ENCODE assay signal across 10 mouse cellular contexts in genomic region chr1:169099221-169099620, GRCm38 (mm10).
A peak's percentile ranks its signal among the peaks of the same experiment; 100 is the strongest.
DNase-seq lines count a peak whose midpoint lies in the region; ATAC-seq lines count a peak whose summit lies in the region.
"Had no signal": no experiment of that assay in that cellular context is flagged by ENCODE, and none has a peak within 500 bp of the region (broad histone marks: within the 10 kb centered on the region; RNA-seq: fewer than 3 reads in every experiment).

No protein-coding gene starts in this region.

- H3K27me3 ChIP-seq in kidney, embryonic 14.5 days (ENCODE audit: control insufficient read depth, insufficient read depth, low read length) = no peaks in the 10 kb centered on the region
- H3K27me3 ChIP-seq in intestine, embryonic 15.5 days (replicated peaks) = no peaks in the 10 kb centered on the region
- no peaks in the 10 kb centered on the region for H3K27me3 ChIP-seq in neural tube, embryonic 15.5 days (replicated peaks)
- H3K27me3 ChIP-seq: liver, embryonic 15.5 days had no signal

- H3K27ac ChIP-seq in kidney, embryonic 14.5 days (ENCODE audit: low read depth, low read length) = no peak overlapping the region
- H3K27ac ChIP-seq in intestine, embryonic 15.5 days = no peak overlapping the region
- H3K27ac ChIP-seq in neural tube, embryonic 15.5 days (replicated peaks) = no peak overlapping the region
- H3K27ac ChIP-seq: liver, embryonic 15.5 days had no signal

- no peaks in the 10 kb centered on the region for H3K4me1 ChIP-seq in kidney, embryonic 14.5 days (ENCODE audit: control insufficient read depth, insufficient read depth, low read length)
- H3K4me1 ChIP-seq in intestine, embryonic 15.5 days (replicated peaks) = no peaks in the 10 kb centered on the region
- H3K4me1 ChIP-seq in neural tube, embryonic 15.5 days = peaks cover 4% of the 10 kb centered on the region; the same call in 1 of the 2 replicates
- H3K4me1 ChIP-seq: liver, embryonic 15.5 days had no signal

- ATAC-seq in kidney, embryonic 14.5 days (ENCODE audit: low FRiP score, low TSS enrichment) = no peak
- ATAC-seq in intestine, embryonic 15.5 days = no peak
- ATAC-seq in neural tube, embryonic 15.5 days (ENCODE audit: low FRiP score) = no peak

- DNase-seq in adrenal gland, adult (ENCODE audit: inconsistent age in 2 of 2, low spot score in 1 of 2) = peak; percentile 18 to 63
- DNase-seq in adrenal gland, adult 18-20 months (ENCODE audit: low spot score in 2 of 2) = no peak
- peak; percentile 38 for DNase-seq in kidney, adult 11 months
- DNase-seq in R1 (ENCODE audit: low read depth, low spot score) = peak; percentile 1
- DNase-seq in kidney, postnatal 4 days = peak; percentile 57 to 71
- DNase-seq: cerebellum, adult 2 months had no signal

- no peaks in the 10 kb centered on the region for H3K36me3 ChIP-seq in kidney, embryonic 14.5 days (ENCODE audit: control insufficient read depth, insufficient read depth, low read length)
- H3K36me3 ChIP-seq in intestine, embryonic 15.5 days = no peaks in the 10 kb centered on the region
- no peaks in the 10 kb centered on the region for H3K36me3 ChIP-seq in neural tube, embryonic 15.5 days
- H3K36me3 ChIP-seq: liver, embryonic 15.5 days had no signal

- no peak overlapping the region for H3K4me2 ChIP-seq in kidney, embryonic 14.5 days (replicated peaks; ENCODE audit: low read depth, low read length)
- H3K4me2 ChIP-seq in intestine, embryonic 15.5 days (replicated peaks) = no peak overlapping the region
- no peak overlapping the region for H3K4me2 ChIP-seq in neural tube, embryonic 15.5 days
- H3K4me2 ChIP-seq: liver, embryonic 15.5 days had no signal

- 66% methylated on average over 5 of the region's 5 CpGs for whole genome bisulfite sequencing in kidney, embryonic 14.5 days
- 58% methylated on average over 5 of the region's 5 CpGs for WGBS in intestine, embryonic 15.5 days
- 74% methylated on average over 5 of the region's 5 CpGs for WGBS in neural tube, embryonic 15.5 days

- no peaks in the 10 kb centered on the region for H3K9me3 ChIP-seq in kidney, embryonic 14.5 days (ENCODE audit: control insufficient read depth, low read length)
- H3K9me3 ChIP-seq in intestine, embryonic 15.5 days = no peaks in the 10 kb centered on the region
- H3K9me3 ChIP-seq in neural tube, embryonic 15.5 days (replicated peaks) = no peaks in the 10 kb centered on the region
- H3K9me3 ChIP-seq: liver, embryonic 15.5 days had no signal

- H3K4me3 ChIP-seq in kidney, embryonic 14.5 days (ENCODE audit: low read length) = no peak overlapping the region
- H3K4me3 ChIP-seq in intestine, embryonic 15.5 days (replicated peaks) = no peak overlapping the region
- no peak overlapping the region for H3K4me3 ChIP-seq in neural tube, embryonic 15.5 days (replicated peaks)
- H3K4me3 ChIP-seq: liver, embryonic 15.5 days had no signal

- H3K9ac ChIP-seq in kidney, embryonic 14.5 days (ENCODE audit: low read depth, low read length) = no peak overlapping the region
- H3K9ac ChIP-seq in intestine, embryonic 15.5 days = no peak overlapping the region
- H3K9ac ChIP-seq in neural tube, embryonic 15.5 days (replicated peaks) = no peak overlapping the region
- H3K9ac ChIP-seq: liver, embryonic 15.5 days had no signal

Comparison
In these comparisons a context has a peak if more than half of its experiments do, and no peak if none do; other contexts are left out.
1. DNase-seq: peak in adrenal gland, adult (2 of 2), kidney, adult 11 months (single experiment), R1 (single experiment) and kidney, postnatal 4 days (2 of 2); none in adrenal gland, adult 18-20 months (0 of 2).